Mouse (Mus musculus): ENCODE results near the gene Kif5a. TPM values are rescaled to one million over a fixed set of nuclear protein-coding genes. Genes with fewer than 3 reads are reported as not detected.

The Kif5a gene
- total and polyA plus RNA-seq, 3 experiments, result 0.14 to 2.1 TPM; not detected in 1

DNA sequence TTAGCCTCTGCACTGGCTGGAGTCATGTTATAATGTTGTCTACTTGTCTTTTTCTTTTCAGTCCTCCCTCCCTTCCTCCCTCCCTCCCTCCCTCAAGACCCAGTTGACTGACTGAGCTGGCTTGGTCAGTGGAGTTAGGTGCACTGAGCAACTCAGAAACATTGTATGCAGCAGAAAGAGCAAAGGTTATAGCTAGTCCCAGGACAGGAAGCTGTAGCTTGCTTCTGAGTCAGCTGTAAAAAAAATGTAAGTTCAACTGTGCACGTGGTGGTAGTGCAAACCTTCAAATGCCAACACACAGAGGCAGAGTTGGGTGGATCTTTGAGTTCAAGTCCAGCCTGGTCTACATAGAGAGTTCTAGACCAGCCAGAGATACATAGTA is 48.7 kb downstream of the Kif5a start:
- Histone ChIP-seq H3K27me3 (replicated peaks) (no peaks in the 10 kb centered on the region), H3K4me2 (ENCODE audit: insufficient read depth, low read depth, poor library complexity, severe bottlenecking) (no peak overlapping the region), H3K4me3 (replicated peaks in 1 of 3; ENCODE audit: low read depth in 2 of 3, low read length in 2 of 3, poor library complexity in 1 of 3) (no peak overlapping the region), H3K27ac (ENCODE audit: insufficient read depth, low read depth) (no peak overlapping the region), H3K4me1 (ENCODE audit: control insufficient read depth in 1 of 2, insufficient read depth in 2 of 2) (peaks cover 7 to 19% of the 10 kb centered on the region in 2 experiments), H3K36me3 (replicated peaks in 1 of 2; ENCODE audit: control insufficient read depth in 1 of 2, insufficient read depth in 1 of 2, low read length in 1 of 2) (peaks cover 0 to 6% of the 10 kb centered on the region in 2 experiments), H3K9ac (ENCODE audit: insufficient read depth, low read depth) (no peak overlapping the region), H3K79me2 (replicated peaks; ENCODE audit: control insufficient read depth, extremely low read depth, insufficient read depth, poor library complexity, severe bottlenecking) (peaks cover 8% of the 10 kb centered on the region; the same call in 1 of the 2 replicates), H3K9me3 (replicated peaks; ENCODE audit: low read length) (peaks cover 4% of the 10 kb centered on the region)
- no peak for TF ChIP-seq SIN3A (IDR thresholded peaks at IDR 0.05; ENCODE audit: low read length)
- TF ChIP-seq CTCF (conservative IDR thresholded peaks at IDR 0.05 in 1 of 2, IDR thresholded peaks at IDR 0.05 in 1 of 2; ENCODE audit: low read depth in 2 of 2, low read length in 2 of 2), result no peak
- TF ChIP-seq RAD21 (IDR thresholded peaks at IDR 0.05; ENCODE audit: low read depth, low read length), result no peak
- TF ChIP-seq MAX (IDR thresholded peaks at IDR 0.05; ENCODE audit: low read length), result no peak
- TF ChIP-seq MYC (IDR thresholded peaks at IDR 0.05; ENCODE audit: low read depth, low read length), result no peak
- no peak for TF ChIP-seq E2F4 (IDR thresholded peaks at IDR 0.05; ENCODE audit: insufficient replicate concordance, low read depth, low read length)
- in situ Hi-C loops (cut with MboI; ENCODE audit: low pct_ligation_motif_present, low pct_unique_long_range_greater_than_20kb, low sequenced_read_pairs), result no loop called here
- dilution Hi-C loops (cut with MboI; ENCODE audit: extremely low pct_ligation_motif_present, extremely low pct_unique_long_range_greater_than_20kb, low sequenced_read_pairs), result no loop called here
- no peak for DNase-seq (ENCODE audit: extremely low read depth)

GRCm38 (mm10) chr10:127213704-127214421 is 49.3 kb downstream of the Kif5a start:
- no peak for DNase-seq (ENCODE audit: extremely low read depth)
- dilution Hi-C loops (cut with MboI; ENCODE audit: extremely low pct_ligation_motif_present, extremely low pct_unique_long_range_greater_than_20kb, low sequenced_read_pairs) (no loop called here), in situ Hi-C loops (cut with MboI; ENCODE audit: low pct_ligation_motif_present, low pct_unique_long_range_greater_than_20kb, low sequenced_read_pairs) (no loop called here)
- TF ChIP-seq ELF1 (IDR thresholded peaks at IDR 0.05; ENCODE audit: low read depth, low read length), result no peak
- no peak for TF ChIP-seq USF1 (IDR thresholded peaks at IDR 0.05; ENCODE audit: low read depth, low read length)
- no peak for TF ChIP-seq USF2 (conservative IDR thresholded peaks at IDR 0.05; ENCODE audit: low read depth, low read length)
- TF ChIP-seq HCFC1 (IDR thresholded peaks at IDR 0.05; ENCODE audit: low read depth, low read length), result no peak
- TF ChIP-seq IRF4 (IDR thresholded peaks at IDR 0.05; ENCODE audit: low read depth, low read length), result no peak
- TF ChIP-seq GABPA (IDR thresholded peaks at IDR 0.05; ENCODE audit: insufficient replicate concordance, low read depth, low read length), result no peak
- H3K79me2 ChIP-seq (replicated peaks; ENCODE audit: control insufficient read depth, extremely low read depth, insufficient read depth, poor library complexity, severe bottlenecking), result peaks cover 8% of the 10 kb centered on the region; the same call in 1 of the 2 replicates
- H3K27me3 ChIP-seq (replicated peaks), result no peaks in the 10 kb centered on the region
- H3K4me2 ChIP-seq (ENCODE audit: insufficient read depth, low read depth, poor library complexity, severe bottlenecking), result no peak overlapping the region
- H3K9me3 ChIP-seq (replicated peaks; ENCODE audit: low read length), result peaks cover 2% of the 10 kb centered on the region
- H3K4me3 ChIP-seq (replicated peaks in 1 of 3; ENCODE audit: low read depth in 2 of 3, low read length in 2 of 3, poor library complexity in 1 of 3), result no peak overlapping the region
- H3K36me3 ChIP-seq (replicated peaks in 1 of 2; ENCODE audit: control insufficient read depth in 1 of 2, insufficient read depth in 1 of 2, low read length in 1 of 2), result peaks cover under 1 to 11% of the 10 kb centered on the region in 2 experiments
- no peak overlapping the region for H3K9ac ChIP-seq (ENCODE audit: insufficient read depth, low read depth)
- peaks cover 7 to 21% of the 10 kb centered on the region in 2 experiments for H3K4me1 ChIP-seq (ENCODE audit: control insufficient read depth in 1 of 2, insufficient read depth in 2 of 2)
- no peak overlapping the region for H3K27ac ChIP-seq (ENCODE audit: insufficient read depth, low read depth)

GRCm38 (mm10) chr10:127213272-127213671 is 49.9 kb downstream of the Kif5a start:
- no peak overlapping the region for H3K27ac ChIP-seq (ENCODE audit: insufficient read depth, low read depth)
- peaks cover 6 to 17% of the 10 kb centered on the region in 2 experiments for H3K36me3 ChIP-seq (replicated peaks in 1 of 2; ENCODE audit: control insufficient read depth in 1 of 2, insufficient read depth in 1 of 2, low read length in 1 of 2)
- H3K9me3 ChIP-seq (replicated peaks; ENCODE audit: low read length), result no peaks in the 10 kb centered on the region
- in situ Hi-C loops (cut with MboI; ENCODE audit: low pct_ligation_motif_present, low pct_unique_long_range_greater_than_20kb, low sequenced_read_pairs), result no loop called here
- H3K4me1 ChIP-seq (ENCODE audit: control insufficient read depth in 1 of 2, insufficient read depth in 2 of 2), result peaks cover 7 to 21% of the 10 kb centered on the region in 2 experiments
- no peak overlapping the region for H3K9ac ChIP-seq (ENCODE audit: insufficient read depth, low read depth)
- no peak overlapping the region for H3K4me3 ChIP-seq (replicated peaks in 1 of 3; ENCODE audit: low read depth in 2 of 3, low read length in 2 of 3, poor library complexity in 1 of 3)
- no peak for DNase-seq (ENCODE audit: extremely low read depth)
- no peaks in the 10 kb centered on the region for H3K27me3 ChIP-seq (replicated peaks)
- dilution Hi-C loops (cut with MboI; ENCODE audit: extremely low pct_ligation_motif_present, extremely low pct_unique_long_range_greater_than_20kb, low sequenced_read_pairs), result no loop called here
- peaks cover 8% of the 10 kb centered on the region; the same call in 1 of the 2 replicates for H3K79me2 ChIP-seq (replicated peaks; ENCODE audit: control insufficient read depth, extremely low read depth, insufficient read depth, poor library complexity, severe bottlenecking)
- no peak overlapping the region for H3K4me2 ChIP-seq (ENCODE audit: insufficient read depth, low read depth, poor library complexity, severe bottlenecking)
- TF ChIP-seq SIN3A (IDR thresholded peaks at IDR 0.05; ENCODE audit: low read length) (no peak), TCF12 (IDR thresholded peaks at IDR 0.05; ENCODE audit: low read depth, low read length) (no peak), MAZ (IDR thresholded peaks at IDR 0.05; ENCODE audit: low read depth, low read length) (no peak), JUND (conservative IDR thresholded peaks at IDR 0.05; ENCODE audit: low read depth, low read length) (no peak), JUN (IDR thresholded peaks at IDR 0.05; ENCODE audit: insufficient read depth, low read depth, low read length) (no peak), GABPA (IDR thresholded peaks at IDR 0.05; ENCODE audit: insufficient replicate concordance, low read depth, low read length) (no peak), ELF1 (IDR thresholded peaks at IDR 0.05; ENCODE audit: low read depth, low read length) (no peak), CTCF (conservative IDR thresholded peaks at IDR 0.05 in 1 of 2, IDR thresholded peaks at IDR 0.05 in 1 of 2; ENCODE audit: low read depth in 2 of 2, low read length in 2 of 2) (no peak), POLR2AphosphoS2 (IDR thresholded peaks at IDR 0.05; ENCODE audit: low read depth, low read length) (no peak), USF2 (conservative IDR thresholded peaks at IDR 0.05; ENCODE audit: low read depth, low read length) (no peak), PAX5 (IDR thresholded peaks at IDR 0.05; ENCODE audit: low read length) (no peak), ZC3H11A (IDR thresholded peaks at IDR 0.05; ENCODE audit: low read depth, low read length) (no peak), BHLHE40 (IDR thresholded peaks at IDR 0.05; ENCODE audit: low read depth, low read length) (no peak), EP300 (IDR thresholded peaks at IDR 0.05; ENCODE audit: low read length) (no peak), CHD1 (IDR thresholded peaks at IDR 0.05; ENCODE audit: low read depth, low read length) (no peak), TBP (conservative IDR thresholded peaks at IDR 0.05; ENCODE audit: low read depth, low read length) (no peak), CHD2 (IDR thresholded peaks at IDR 0.05; ENCODE audit: low read length) (no peak), RCOR1 (conservative IDR thresholded peaks at IDR 0.05; ENCODE audit: low read depth, low read length) (no peak)
